Mouse (Mus musculus) liver, adult 10 weeks (tissue): ENCODE measurements around the gene S100z. TPM values are rescaled to one million over a fixed set of nuclear protein-coding genes. Genes with fewer than 3 reads are reported as not detected.

ENCODE experiments used
- polyA plus RNA-seq: library from polyadenylated mRNA; stranded (reverse); fragments of 350-450 nt; fragmentation: Illumina TruSeq; extraction: RNeasy Lipid Tissue Mini Kit (QIAGEN cat#74804); gene quantifications from one replicate; pipeline ENCODE4 v1.2.3, GENCODE M21; 2014; ENCODE audit warnings: low read depth, low replicate concordance

The S100z gene
- not detected for polyA plus RNA-seq

DNA sequence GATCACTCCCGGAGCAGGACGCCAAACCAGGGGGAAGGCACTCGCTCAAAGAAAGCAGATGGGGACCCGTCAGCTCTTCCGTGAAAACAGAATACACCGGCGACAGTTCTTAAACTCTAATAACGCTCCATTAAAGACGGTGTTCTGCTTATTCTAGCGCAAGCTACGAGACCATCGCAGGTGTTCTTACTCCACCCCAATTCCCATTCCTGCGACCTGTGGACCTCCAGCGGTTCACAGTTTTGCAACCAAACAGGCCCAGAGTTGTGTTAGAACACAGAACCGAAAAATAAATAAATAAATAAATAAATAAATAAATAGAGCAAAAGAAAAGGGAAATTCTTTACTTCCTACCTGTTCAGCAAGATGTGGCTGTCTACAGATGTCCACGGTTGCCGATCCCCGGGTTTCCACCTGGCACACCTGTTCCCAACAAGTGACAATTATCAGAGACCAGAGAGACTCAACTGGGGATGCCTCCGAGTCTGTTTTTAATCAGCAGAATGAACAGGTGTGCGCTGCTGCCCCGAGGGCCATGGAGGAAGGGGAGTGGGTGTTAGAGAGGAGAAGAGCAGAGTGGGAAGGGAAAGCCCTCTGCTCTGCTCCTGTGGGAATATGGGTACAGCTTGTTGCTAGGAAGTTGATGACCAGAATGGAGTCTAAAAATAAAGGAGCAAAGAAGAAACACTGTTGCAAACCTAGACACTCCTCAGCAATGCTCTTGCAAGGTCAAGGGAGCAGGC is at the start of gene S100z:
TSS of gene S100z (minus strand) at position 51 of the 743 bp plus-strand sequence.

DNA sequence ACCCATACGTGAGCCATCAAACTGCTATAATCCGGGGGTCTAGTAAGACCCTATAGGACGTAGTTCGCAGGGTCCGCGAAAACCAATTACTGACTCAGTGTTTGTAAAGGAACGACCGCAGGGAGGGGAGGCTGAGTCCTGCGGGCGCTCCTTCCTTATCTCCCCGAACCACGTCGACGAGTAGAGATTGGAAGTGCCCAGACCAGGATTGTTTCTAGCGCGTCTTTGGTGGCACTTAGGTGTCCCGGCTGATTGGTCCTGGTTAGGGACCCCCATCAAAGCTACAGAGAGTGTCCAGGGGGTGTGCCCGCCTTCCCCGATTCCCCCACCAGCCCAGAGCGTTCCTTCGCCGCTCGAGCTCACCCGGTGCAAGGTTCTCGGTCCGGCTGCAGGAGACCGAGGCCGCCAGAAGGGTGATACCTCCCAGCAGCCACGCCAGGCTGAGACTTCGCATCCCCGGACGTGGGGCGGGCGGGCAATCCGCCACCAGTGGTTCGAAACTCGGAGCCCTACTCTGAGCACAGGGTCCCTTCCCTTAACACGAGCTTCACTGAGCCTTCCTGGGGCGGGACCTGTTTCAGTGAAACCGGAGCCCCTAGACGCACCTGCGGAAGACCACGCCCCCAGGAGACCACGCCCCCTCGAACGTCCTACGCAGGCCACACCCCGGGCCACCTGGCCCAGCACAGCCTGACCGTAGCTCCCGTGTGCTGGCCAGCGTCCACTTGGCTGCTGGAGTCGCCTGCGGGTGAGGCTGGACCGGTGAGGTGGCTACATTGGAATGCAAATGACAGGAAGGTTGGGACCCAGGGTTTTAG is 46.4 kb upstream of the S100z start, which contains the start of gene F2rl1:
TSS of gene F2rl1 (minus strand) at position 554 of the 818 bp plus-strand sequence.

DNA sequence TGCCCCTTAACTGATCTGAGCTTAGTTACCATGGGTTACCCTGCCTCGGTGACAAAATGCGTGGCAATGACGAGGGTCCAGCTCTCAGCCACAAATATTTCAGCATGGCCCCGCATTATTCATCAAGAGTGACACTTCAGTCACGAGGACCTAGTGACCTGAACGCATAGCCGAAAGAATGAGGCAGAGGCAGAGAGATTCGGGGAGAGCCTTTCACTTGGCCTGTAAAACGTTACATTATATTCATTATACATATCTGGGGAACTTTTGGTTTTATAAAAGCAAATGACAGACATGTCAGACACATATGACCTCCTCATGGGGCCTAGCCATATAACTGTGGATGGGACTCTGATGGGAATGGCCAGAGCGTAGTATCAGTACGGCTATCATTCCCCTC is 33.7 kb downstream of the S100z start, which contains the start of gene Crhbp:
TSS of gene Crhbp (minus strand) at position 101 of the 400 bp plus-strand sequence.

Other genes starting within 250 kb of the S100z start
- gene Pde8b, start 228.4 kb downstream of the S100z start, polyA plus RNA-seq: 0.64 TPM
- 2.5 TPM for gene Zbed3, start 155.1 kb downstream of the S100z start, polyA plus RNA-seq
- 15.1 TPM for gene Aggf1, start 103.4 kb downstream of the S100z start, polyA plus RNA-seq
- gene Crhbp, start 33.8 kb downstream of the S100z start, polyA plus RNA-seq: not detected
- gene F2rl1, start 46.5 kb upstream of the S100z start, polyA plus RNA-seq: not detected
- gene F2r, start 139.8 kb upstream of the S100z start, polyA plus RNA-seq: 15.7 TPM
- gene F2rl2, start 218.1 kb upstream of the S100z start, polyA plus RNA-seq: not detected